Mouse (Mus musculus): ENCODE measurements at regions not wholly inside any gene's neighbourhood (a gene's known extent, or its start where the extent isn't known, plus 50 kb on each side); places are given as distances from the start of the nearest gene placed in this dataset.

DNA sequence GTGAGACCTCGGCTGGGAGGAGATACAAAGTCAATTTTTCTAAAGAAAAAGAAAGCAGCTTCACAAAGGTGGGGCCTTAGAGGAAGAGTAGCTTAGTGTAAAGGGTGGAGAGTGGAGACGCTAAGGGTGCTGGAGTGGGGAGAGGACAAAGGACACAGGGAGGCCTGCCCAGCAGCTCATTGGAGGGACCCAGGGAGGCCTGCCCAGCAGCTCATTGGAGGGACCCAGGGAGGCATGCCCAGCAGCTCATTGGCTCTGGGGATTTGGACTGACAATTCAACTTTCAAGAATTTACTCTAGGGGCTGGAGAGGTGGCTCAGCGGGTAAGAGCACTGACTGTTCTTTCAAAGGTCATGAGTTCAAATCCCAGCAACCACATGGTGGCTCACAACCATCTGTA lies 96.4 kb downstream of the Slc4a3 start:
- H3K9me3 ChIP-seq (ENCODE audit: control insufficient read depth, insufficient read depth, low read depth, low read length) = no peaks in the 10 kb centered on the region
- no peaks in the 10 kb centered on the region for H3K36me3 ChIP-seq (ENCODE audit: control insufficient read depth, insufficient read depth, low read length, poor library complexity, severe bottlenecking)
- TF ChIP-seq CHD2 (IDR thresholded peaks at IDR 0.05; ENCODE audit: low read depth, low read length) (no peak), ZNF384 (IDR thresholded peaks at IDR 0.05; ENCODE audit: low read depth, low read length) (no peak), MAFK (IDR thresholded peaks at IDR 0.05; ENCODE audit: insufficient read depth, low read depth, low read length) (no peak), ZC3H11A (IDR thresholded peaks at IDR 0.05; ENCODE audit: borderline replicate concordance, low read depth, low read length) (no peak), HCFC1 (IDR thresholded peaks at IDR 0.05; ENCODE audit: borderline replicate concordance, insufficient read depth, low read length) (no peak)
- peak overlapping the region in 1 of 2 experiments; percentile 34; a peak in 1 of 4 replicates for H3K4me3 ChIP-seq (ENCODE audit: insufficient read depth in 1 of 2, low read depth in 1 of 2, low read length in 2 of 2, poor library complexity in 1 of 2, severe bottlenecking in 1 of 2)
- H3K4me1 ChIP-seq (ENCODE audit: control insufficient read depth in 2 of 2, insufficient read depth in 2 of 2, low read length in 2 of 2, poor library complexity in 1 of 2) = no peaks in the 10 kb centered on the region; a peak in 1 of 4 replicates
- in situ Hi-C loops (cut with MboI; ENCODE audit: low sequenced_read_pairs in 2 of 2, unreplicated experiment in 2 of 2) = no loop called here
- DNase-seq (ENCODE audit: low read depth, low spot score) = no peak
- no peak overlapping the region for H3K9ac ChIP-seq (ENCODE audit: insufficient read depth, low read depth, low read length, poor library complexity, severe bottlenecking)
- no peak overlapping the region for H3K27ac ChIP-seq (ENCODE audit: insufficient read depth, low read depth, low read length, poor library complexity, severe bottlenecking)

DNA sequence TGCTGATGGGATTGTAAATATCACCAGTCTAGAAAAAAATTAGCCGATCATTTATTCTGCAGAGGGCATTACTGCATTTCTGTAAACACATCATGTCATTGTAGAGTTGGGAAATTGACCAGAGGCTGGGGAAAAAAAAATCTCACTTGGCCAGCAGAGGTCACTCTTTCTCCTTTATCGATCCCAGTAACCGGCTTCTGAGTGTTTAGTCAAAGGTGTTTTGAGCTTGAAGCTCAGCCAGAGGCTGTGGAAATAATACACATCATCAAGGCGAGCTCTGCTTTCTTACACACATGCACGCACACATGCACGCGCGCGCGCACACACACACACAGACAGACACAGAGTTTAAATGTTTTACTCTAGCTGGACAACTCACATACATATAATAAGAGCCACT lies 106.5 kb downstream of the Slc4a3 start:
- no peaks in the 10 kb centered on the region for H3K4me1 ChIP-seq (ENCODE audit: control insufficient read depth in 2 of 2, insufficient read depth in 2 of 2, low read length in 2 of 2, poor library complexity in 1 of 2)
- H3K9me3 ChIP-seq (ENCODE audit: control insufficient read depth, insufficient read depth, low read depth, low read length) = no peaks in the 10 kb centered on the region
- H3K27ac ChIP-seq (ENCODE audit: insufficient read depth, low read depth, low read length, poor library complexity, severe bottlenecking) = no peak overlapping the region
- peak; percentile 74 for DNase-seq (ENCODE audit: low read depth, low spot score)
- no peaks in the 10 kb centered on the region for H3K36me3 ChIP-seq (ENCODE audit: control insufficient read depth, insufficient read depth, low read length, poor library complexity, severe bottlenecking)
- in situ Hi-C loops (cut with MboI; ENCODE audit: low sequenced_read_pairs in 2 of 2, unreplicated experiment in 2 of 2) = no loop called here
- no peak overlapping the region for H3K4me3 ChIP-seq (ENCODE audit: insufficient read depth in 1 of 2, low read depth in 1 of 2, low read length in 2 of 2, poor library complexity in 1 of 2, severe bottlenecking in 1 of 2)
- TF ChIP-seq ZC3H11A (IDR thresholded peaks at IDR 0.05; ENCODE audit: borderline replicate concordance, low read depth, low read length) (peak; percentile 76), ZNF384 (IDR thresholded peaks at IDR 0.05; ENCODE audit: low read depth, low read length) (no peak)
- no peak overlapping the region for H3K9ac ChIP-seq (ENCODE audit: insufficient read depth, low read depth, low read length, poor library complexity, severe bottlenecking)

DNA sequence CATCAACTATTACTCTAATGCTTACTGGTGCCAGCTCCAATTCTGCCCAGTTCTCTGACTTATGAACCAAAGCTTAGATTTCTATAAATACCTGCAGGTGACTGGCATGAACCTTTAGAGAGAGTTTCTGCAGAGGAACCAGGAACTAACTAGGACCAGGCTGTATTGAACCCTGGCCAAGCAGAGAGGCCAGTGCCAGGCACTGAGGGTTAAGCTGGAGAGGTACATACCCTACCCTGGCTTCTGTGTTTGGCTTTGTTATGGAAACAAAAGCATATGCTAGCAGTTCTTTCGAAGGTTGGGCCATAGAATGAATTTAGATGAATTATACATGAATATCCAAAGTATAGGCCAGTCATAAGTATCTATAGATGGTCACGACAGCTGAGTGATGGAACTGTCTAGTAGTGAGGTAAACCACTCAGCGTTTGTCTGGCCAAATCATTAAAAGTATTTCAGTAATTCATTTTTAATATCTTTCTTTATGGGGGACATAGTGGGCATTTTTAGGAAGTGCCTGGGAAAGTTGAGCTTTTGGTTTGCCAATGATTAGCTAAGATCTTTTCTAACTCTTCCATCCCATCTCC lies 107.0 kb downstream of the Slc4a3 start:
- Histone ChIP-seq H3K27ac (ENCODE audit: insufficient read depth, low read depth, low read length, poor library complexity, severe bottlenecking) (no peak overlapping the region), H3K4me3 (ENCODE audit: insufficient read depth in 1 of 2, low read depth in 1 of 2, low read length in 2 of 2, poor library complexity in 1 of 2, severe bottlenecking in 1 of 2) (no peak overlapping the region), H3K4me1 (ENCODE audit: control insufficient read depth in 2 of 2, insufficient read depth in 2 of 2, low read length in 2 of 2, poor library complexity in 1 of 2) (no peaks in the 10 kb centered on the region), H3K9ac (ENCODE audit: insufficient read depth, low read depth, low read length, poor library complexity, severe bottlenecking) (no peak overlapping the region), H3K9me3 (ENCODE audit: control insufficient read depth, insufficient read depth, low read depth, low read length) (no peaks in the 10 kb centered on the region), H3K36me3 (ENCODE audit: control insufficient read depth, insufficient read depth, low read length, poor library complexity, severe bottlenecking) (no peaks in the 10 kb centered on the region)
- no peak for TF ChIP-seq MAFK (IDR thresholded peaks at IDR 0.05; ENCODE audit: insufficient read depth, low read depth, low read length)
- in situ Hi-C loops (cut with MboI; ENCODE audit: low sequenced_read_pairs in 2 of 2, unreplicated experiment in 2 of 2) = no loop called here
- no peak for DNase-seq (ENCODE audit: low read depth, low spot score)

DNA sequence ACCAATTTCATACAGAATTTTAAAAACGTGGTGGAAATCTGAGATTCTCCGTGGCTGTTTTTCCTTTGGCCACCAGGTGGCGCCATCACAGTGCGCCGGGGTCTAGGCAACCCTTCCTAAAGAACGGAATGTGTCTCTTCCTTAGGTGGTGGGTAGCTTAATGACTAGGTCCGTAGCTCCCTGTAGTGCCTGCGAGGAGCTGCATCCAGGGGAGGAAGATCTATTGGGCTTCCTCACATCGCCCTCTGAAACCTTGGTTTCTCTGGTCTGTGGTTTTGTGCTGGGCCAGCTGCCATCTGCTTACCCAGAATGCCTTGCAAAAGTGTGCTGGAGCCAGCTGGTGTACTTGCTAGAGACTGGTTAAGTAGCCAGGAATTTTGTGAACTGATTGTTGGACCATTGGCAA lies 107.6 kb downstream of the Slc4a3 start:
- no peaks in the 10 kb centered on the region for H3K4me1 ChIP-seq (ENCODE audit: control insufficient read depth in 2 of 2, insufficient read depth in 2 of 2, low read length in 2 of 2, poor library complexity in 1 of 2)
- no peak for DNase-seq (ENCODE audit: low read depth, low spot score)
- no peaks in the 10 kb centered on the region for H3K9me3 ChIP-seq (ENCODE audit: control insufficient read depth, insufficient read depth, low read depth, low read length)
- TF ChIP-seq ZC3H11A (IDR thresholded peaks at IDR 0.05; ENCODE audit: borderline replicate concordance, low read depth, low read length) (peak; percentile 64; the same call in 1 of the 2 replicates), CHD2 (IDR thresholded peaks at IDR 0.05; ENCODE audit: low read depth, low read length) (no peak)
- in situ Hi-C loops (cut with MboI; ENCODE audit: low sequenced_read_pairs in 2 of 2, unreplicated experiment in 2 of 2) = no loop called here
- H3K4me3 ChIP-seq (ENCODE audit: insufficient read depth in 1 of 2, low read depth in 1 of 2, low read length in 2 of 2, poor library complexity in 1 of 2, severe bottlenecking in 1 of 2) = peak overlapping the region in 1 of 2 experiments; percentile 53; a peak in 2 of 4 replicates
- H3K36me3 ChIP-seq (ENCODE audit: control insufficient read depth, insufficient read depth, low read length, poor library complexity, severe bottlenecking) = no peaks in the 10 kb centered on the region
- H3K27ac ChIP-seq (ENCODE audit: insufficient read depth, low read depth, low read length, poor library complexity, severe bottlenecking) = no peak overlapping the region
- peak overlapping the region; percentile 45; the same call in 1 of the 2 replicates for H3K9ac ChIP-seq (ENCODE audit: insufficient read depth, low read depth, low read length, poor library complexity, severe bottlenecking)

DNA sequence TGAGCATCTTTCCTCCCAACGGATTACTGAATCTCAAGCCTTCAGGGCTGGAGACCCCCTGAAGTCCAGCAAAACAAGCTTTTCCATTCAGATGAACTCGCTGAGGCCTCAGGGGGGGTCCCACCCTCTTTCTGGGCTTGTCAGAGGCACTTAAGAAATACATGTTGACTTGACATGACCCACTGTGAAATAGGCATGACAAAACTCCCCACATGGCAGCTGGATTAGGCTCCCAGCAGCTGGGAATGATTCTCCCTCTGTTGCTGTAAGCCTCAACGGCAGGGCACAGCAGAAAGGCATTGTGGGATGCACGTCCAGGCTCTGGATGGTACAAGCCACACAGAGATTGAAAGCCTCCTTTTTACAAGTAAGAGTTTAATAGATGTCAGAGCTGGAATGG lies 110.5 kb downstream of the Slc4a3 start:
- no peak overlapping the region for H3K27ac ChIP-seq (ENCODE audit: insufficient read depth, low read depth, low read length, poor library complexity, severe bottlenecking)
- peaks cover 0 to 4% of the 10 kb centered on the region in 2 experiments; a peak in 1 of 4 replicates for H3K4me1 ChIP-seq (ENCODE audit: control insufficient read depth in 2 of 2, insufficient read depth in 2 of 2, low read length in 2 of 2, poor library complexity in 1 of 2)
- no peaks in the 10 kb centered on the region for H3K9me3 ChIP-seq (ENCODE audit: control insufficient read depth, insufficient read depth, low read depth, low read length)
- H3K9ac ChIP-seq (ENCODE audit: insufficient read depth, low read depth, low read length, poor library complexity, severe bottlenecking) = no peak overlapping the region
- TF ChIP-seq CHD2 (IDR thresholded peaks at IDR 0.05; ENCODE audit: low read depth, low read length) = no peak
- TF ChIP-seq ZC3H11A (IDR thresholded peaks at IDR 0.05; ENCODE audit: borderline replicate concordance, low read depth, low read length) = no peak
- no peak for TF ChIP-seq ZNF384 (IDR thresholded peaks at IDR 0.05; ENCODE audit: low read depth, low read length)
- TF ChIP-seq HCFC1 (IDR thresholded peaks at IDR 0.05; ENCODE audit: borderline replicate concordance, insufficient read depth, low read length) = no peak
- TF ChIP-seq MAFK (IDR thresholded peaks at IDR 0.05; ENCODE audit: insufficient read depth, low read depth, low read length) = no peak
- in situ Hi-C loops (cut with MboI; ENCODE audit: low sequenced_read_pairs in 2 of 2, unreplicated experiment in 2 of 2) = no loop called here
- H3K4me3 ChIP-seq (ENCODE audit: insufficient read depth in 1 of 2, low read depth in 1 of 2, low read length in 2 of 2, poor library complexity in 1 of 2, severe bottlenecking in 1 of 2) = no peak overlapping the region
- no peaks in the 10 kb centered on the region for H3K36me3 ChIP-seq (ENCODE audit: control insufficient read depth, insufficient read depth, low read length, poor library complexity, severe bottlenecking)
- no peak for DNase-seq (ENCODE audit: low read depth, low spot score)

Data from ES-E14 (cell line).